Mouse (Mus musculus) right cerebral cortex, postnatal 4 days (tissue): ENCODE data around the gene Akap17b.

Source experiments
- DNase-seq: peaks from one replicate; pipeline ENCODE4 v3.0.0-alpha.2; 2022

Akap17b gene

GRCm38 (mm10) chrX:36586629-36587303 lies 58.4 kb downstream of the Akap17b start:
- no peak for DNase-seq

- DNase-seq, result no peak
These were observed 83.1 kb downstream of the Akap17b start for GRCm38 (mm10) chrX:36562079-36562478.

DNA sequence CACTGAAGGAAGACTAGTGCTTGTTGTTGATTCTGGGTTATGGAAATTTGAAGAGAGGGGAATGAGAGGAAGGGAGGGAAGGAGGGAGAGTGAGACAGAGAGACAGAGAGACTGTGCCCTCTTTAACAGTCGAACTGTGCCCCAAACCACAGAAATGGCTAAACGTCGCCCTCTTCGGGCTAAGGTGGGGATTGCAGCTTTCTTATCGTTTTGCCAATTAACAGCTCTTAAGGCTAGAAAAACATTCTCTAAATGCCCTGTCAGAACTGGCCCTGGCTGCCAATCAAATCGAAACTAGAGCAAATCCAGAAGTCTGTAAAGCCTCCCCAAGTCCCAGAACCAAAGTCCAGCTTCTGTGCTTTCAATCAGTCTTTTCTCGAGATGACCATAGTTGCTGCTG lies 83.5 kb downstream of the Akap17b start:
- DNase-seq, result peak; percentile 75

DNA sequence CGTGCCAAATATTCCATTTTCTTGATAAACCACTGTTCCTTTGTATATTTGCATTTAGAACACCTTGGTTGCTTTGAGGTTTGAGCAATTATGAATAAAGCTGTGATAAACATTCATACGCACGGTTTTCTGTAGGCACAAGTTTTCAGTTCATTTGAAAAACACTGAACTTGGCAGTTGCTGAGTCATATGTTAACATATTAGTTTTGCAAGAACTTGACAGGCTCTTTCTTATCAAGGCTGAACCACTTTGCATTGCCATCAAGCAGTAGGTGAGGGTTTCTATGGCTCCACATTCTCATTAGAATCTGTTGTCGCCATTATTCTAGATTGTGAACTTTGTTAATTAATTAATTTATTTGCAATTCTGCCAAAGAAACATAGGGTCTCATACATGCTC lies 85.0 kb downstream of the Akap17b start:
- DNase-seq, result no peak
